Mouse (Mus musculus): ENCODE data around the gene Fam173b.

GRCm38 (mm10) chr15:31650821-31651220 lies 49.2 kb downstream of the Fam173b start:
- TF ChIP-seq CTCF (IDR thresholded peaks at IDR 0.05; ENCODE audit: low read depth) = no peak
- no peak for TF ChIP-seq EP300 (IDR thresholded peaks at IDR 0.05; ENCODE audit: low read depth)

Measured in liver, postnatal 0 days (tissue).